Mouse (Mus musculus): Measurements from ENCODE around the gene Timm50. TPM values are rescaled to one million over a fixed set of nuclear protein-coding genes. Genes with fewer than 3 reads are reported as not detected.

The Timm50 gene
- polyA plus RNA-seq, 1 experiment from 2014 or later = 238 TPM

DNA sequence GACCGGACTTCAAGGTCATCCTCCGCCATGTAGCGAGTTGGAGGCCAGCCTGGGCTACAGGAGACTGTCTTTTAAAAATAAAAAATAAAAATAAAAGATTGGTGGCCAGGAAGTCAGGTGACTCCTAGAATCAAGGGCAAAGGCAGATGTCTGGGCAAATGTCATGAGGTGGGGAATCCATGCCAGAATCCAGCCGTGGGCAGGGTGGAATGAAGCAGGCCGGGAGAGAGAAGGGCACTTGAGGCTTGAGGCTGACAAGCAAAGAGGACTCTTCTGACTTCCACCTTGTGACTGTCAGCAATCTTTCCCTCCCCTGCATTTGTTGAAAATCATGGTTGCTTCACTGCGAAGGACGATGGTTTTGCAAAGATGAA, 33.6 kb downstream of the Timm50 start:
- no peaks in the 10 kb centered on the region for H3K27me3 ChIP-seq (ENCODE audit: poor library complexity, severe bottlenecking)
- DNase-seq (ENCODE audit: extremely low spot score, low spot score) = no peak
- peak overlapping the region; percentile 95 for H3K27ac ChIP-seq

DNA sequence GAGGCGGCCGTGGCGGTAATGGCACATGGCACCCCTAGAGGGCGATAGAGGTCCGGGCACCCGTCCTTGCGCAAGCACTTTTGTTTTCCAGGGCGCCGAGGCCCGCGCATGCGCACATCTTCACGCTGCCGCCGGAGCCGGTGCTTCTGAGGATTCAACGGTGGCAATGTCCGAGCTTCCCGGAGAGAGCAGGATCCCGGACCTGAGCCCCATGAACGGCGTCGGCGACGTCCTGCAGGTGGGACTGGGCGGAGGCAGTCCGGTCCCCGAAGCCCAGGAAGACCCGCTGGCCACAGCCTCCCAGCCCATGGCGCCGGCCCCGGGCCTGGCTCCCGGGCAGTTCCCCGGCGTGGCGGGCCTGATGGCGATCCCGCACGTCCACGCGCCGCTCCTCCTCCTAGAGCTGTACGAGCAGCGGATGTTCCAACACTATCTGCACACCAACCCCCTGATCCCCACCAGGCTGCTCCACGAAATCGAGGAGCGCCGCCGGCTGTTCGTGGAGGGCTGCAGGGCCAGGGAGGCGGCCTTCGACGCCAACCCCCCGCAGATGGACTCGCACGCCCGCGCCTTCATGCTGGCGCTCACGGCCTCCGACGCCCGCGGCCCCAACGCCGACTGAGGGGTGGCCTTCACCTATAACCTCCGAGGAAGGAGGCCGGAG, 34.1 kb downstream of the Timm50 start, which contains the start of gene Eid2b:
Gene Eid2b, plus strand, starts transcription at position 125 of the 664 bp plus-strand sequence.
- Histone ChIP-seq H3K9me3 (no peaks in the 10 kb centered on the region), H3K36me3 (replicated peaks) (peaks cover 14% of the 10 kb centered on the region), H3K4me3 (peak within 1 kb of the TSS; percentile 73), H3K27ac (peak within 1 kb of the TSS; percentile 95), H3K4me1 (peaks cover 11% of the 10 kb centered on the region), H3K27me3 (ENCODE audit: poor library complexity, severe bottlenecking) (no peaks in the 10 kb centered on the region)
- 4% methylated on average over 68 of the region's 68 CpGs for WGBS
- DNase-seq (ENCODE audit: extremely low spot score, low spot score) = peak; percentile 95

More for the DNA sequence above, 33.6 kb downstream of the Timm50 start:
- Histone ChIP-seq H3K4me1 (peaks cover 11% of the 10 kb centered on the region), H3K9me3 (no peaks in the 10 kb centered on the region), H3K4me3 (peak overlapping the region; percentile 73), H3K36me3 (replicated peaks) (peaks cover 9% of the 10 kb centered on the region)
- WGBS = 87% methylated on average over 7 of the region's 7 CpGs

GRCm38 (mm10) chr7:28277237-28277614, 34.6 kb downstream of the Timm50 start:
- Histone ChIP-seq H3K27ac (no peak overlapping the region), H3K4me3 (peak overlapping the region; percentile 73; the same call in 1 of the 2 replicates), H3K4me1 (peaks cover 11% of the 10 kb centered on the region), H3K27me3 (ENCODE audit: poor library complexity, severe bottlenecking) (no peaks in the 10 kb centered on the region), H3K36me3 (replicated peaks) (peaks cover 19% of the 10 kb centered on the region), H3K9me3 (no peaks in the 10 kb centered on the region)
- no peak for DNase-seq (ENCODE audit: extremely low spot score, low spot score)
- WGBS = 60% methylated on average over 8 of the region's 8 CpGs

GRCm38 (mm10) chr7:28271761-28272160, 40.1 kb downstream of the Timm50 start:
- DNase-seq (ENCODE audit: extremely low spot score, low spot score) = no peak
- H3K4me1 ChIP-seq = peaks cover 15% of the 10 kb centered on the region
- H3K36me3 ChIP-seq (replicated peaks) = peaks cover 51% of the 10 kb centered on the region
- H3K27me3 ChIP-seq (ENCODE audit: poor library complexity, severe bottlenecking) = no peaks in the 10 kb centered on the region
- no peak overlapping the region for H3K27ac ChIP-seq
- peaks cover 21% of the 10 kb centered on the region for H3K9me3 ChIP-seq
- H3K4me3 ChIP-seq = no peak overlapping the region
- 70% methylated on average over 3 of the region's 3 CpGs for WGBS

DNA sequence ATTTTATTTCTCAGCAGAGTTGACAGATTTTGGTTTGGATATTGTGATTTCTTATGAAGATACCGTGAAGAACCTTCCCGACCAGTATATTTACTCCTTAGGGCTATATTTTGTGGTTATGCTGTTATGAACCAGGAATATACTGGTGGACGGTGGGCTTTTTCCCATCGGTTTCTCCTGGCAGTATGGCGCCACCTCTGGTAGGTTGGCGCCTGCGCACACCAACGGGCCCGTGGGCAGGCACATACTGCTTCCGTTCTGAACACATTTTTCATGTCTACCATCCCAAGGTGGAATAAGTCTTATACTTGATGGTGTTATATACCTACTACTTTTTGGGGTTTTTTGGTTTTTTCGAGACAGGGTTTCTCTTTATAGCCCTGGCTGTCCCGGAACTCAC, 42.5 kb downstream of the Timm50 start:
- H3K9me3 ChIP-seq = peaks cover 21% of the 10 kb centered on the region
- no peaks in the 10 kb centered on the region for H3K27me3 ChIP-seq (ENCODE audit: poor library complexity, severe bottlenecking)
- peak overlapping the region; percentile 89; the same call in 1 of the 2 replicates for H3K4me3 ChIP-seq
- WGBS = 92% methylated on average over 12 of the region's 12 CpGs
- H3K27ac ChIP-seq = no peak overlapping the region
- H3K4me1 ChIP-seq = peaks cover 15% of the 10 kb centered on the region
- DNase-seq (ENCODE audit: extremely low spot score, low spot score) = no peak
- H3K36me3 ChIP-seq (replicated peaks) = peaks cover 49% of the 10 kb centered on the region

DNA sequence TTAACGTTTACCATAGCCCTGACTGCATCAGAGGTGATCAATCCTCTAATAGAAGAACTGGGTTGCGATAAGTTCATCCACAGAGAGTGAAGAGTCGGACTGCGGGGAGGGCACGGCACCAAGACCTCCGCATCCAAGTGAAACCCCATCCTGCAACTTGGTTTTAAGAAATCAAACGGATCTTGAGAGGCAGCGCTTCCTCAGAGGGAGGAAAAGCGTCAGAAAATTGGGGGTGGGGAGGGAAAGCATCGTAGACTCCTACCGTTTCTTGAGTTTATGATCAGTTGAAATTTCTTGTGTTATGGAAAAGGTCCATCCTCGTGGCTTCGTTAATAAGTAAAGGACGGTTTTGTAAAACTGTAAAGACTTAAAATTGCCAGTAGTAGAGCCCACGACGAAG, 43.3 kb downstream of the Timm50 start:
- DNase-seq (ENCODE audit: extremely low spot score, low spot score) = no peak
- H3K36me3 ChIP-seq (replicated peaks) = peaks cover 46% of the 10 kb centered on the region
- 34% methylated on average over 16 of the region's 16 CpGs for WGBS

GRCm38 (mm10) chr7:28268042-28268531, 43.8 kb downstream of the Timm50 start:
- WGBS = 2% methylated on average over 62 of the region's 62 CpGs
- Histone ChIP-seq H3K36me3 (replicated peaks) (peaks cover 41% of the 10 kb centered on the region), H3K4me1 (peaks cover 15% of the 10 kb centered on the region), H3K27me3 (ENCODE audit: poor library complexity, severe bottlenecking) (no peaks in the 10 kb centered on the region), H3K9me3 (peaks cover 21% of the 10 kb centered on the region), H3K4me3 (peak overlapping the region; percentile 89), H3K27ac (peak overlapping the region; percentile 96)
- DNase-seq (ENCODE audit: extremely low spot score, low spot score) = peak; percentile 70

More for the DNA sequence above, 43.3 kb downstream of the Timm50 start:
- no peaks in the 10 kb centered on the region for H3K27me3 ChIP-seq (ENCODE audit: poor library complexity, severe bottlenecking)
- peaks cover 21% of the 10 kb centered on the region for H3K9me3 ChIP-seq
- H3K4me1 ChIP-seq = peaks cover 15% of the 10 kb centered on the region
- H3K27ac ChIP-seq = peak overlapping the region; percentile 96
- H3K4me3 ChIP-seq = peak overlapping the region; percentile 89

DNA sequence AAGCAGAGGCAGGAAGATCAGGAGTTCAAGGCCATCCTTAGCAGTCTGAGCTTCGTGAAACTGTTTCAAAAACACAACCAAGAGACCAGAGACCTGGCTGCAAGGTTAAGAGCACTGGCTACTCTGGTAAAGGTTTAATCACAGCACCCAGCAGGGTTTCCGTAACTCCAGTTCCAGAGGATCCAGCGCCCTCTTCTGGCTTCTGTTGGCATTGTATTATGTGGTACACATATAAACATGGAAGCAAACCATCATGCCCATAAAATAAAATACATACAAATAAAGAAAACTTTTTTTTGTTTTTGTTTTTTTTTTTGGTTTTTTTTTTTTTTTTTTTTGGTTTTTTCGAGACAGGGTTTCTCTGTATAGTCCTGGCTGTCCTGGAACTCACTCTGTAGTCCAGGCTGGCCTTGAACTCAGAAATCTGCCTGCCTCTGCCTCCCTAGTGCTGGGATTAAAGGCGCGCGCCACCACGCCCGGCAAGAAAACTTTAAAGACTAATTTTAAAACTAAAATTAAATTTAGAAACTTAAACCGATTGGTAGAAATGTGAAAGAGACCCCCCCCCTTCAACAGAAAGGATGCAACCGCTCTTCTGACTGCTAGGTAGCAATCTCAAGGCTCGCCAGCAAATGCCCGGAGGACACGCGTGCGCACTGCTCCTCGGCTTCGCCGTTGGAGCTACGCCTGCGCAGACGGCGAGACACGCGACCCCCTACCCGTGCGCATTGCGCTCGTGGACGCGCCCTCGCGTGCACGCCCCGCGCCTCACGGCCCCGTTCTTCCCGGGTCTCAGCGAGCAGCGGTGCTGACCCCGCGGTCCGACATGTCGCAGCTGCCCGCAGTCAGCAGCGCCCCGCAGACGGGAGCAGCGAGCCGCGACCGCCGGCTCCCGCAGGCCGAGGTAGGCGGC, 44.5 kb downstream of the Timm50 start, which contains the start of gene Eid2:
Gene Eid2, plus strand, starts transcription at position 753 of the 913 bp plus-strand sequence.
- peak within 1 kb of the TSS; percentile 96 for H3K27ac ChIP-seq
- H3K4me1 ChIP-seq = peaks cover 15% of the 10 kb centered on the region
- peaks cover 34% of the 10 kb centered on the region for H3K36me3 ChIP-seq (replicated peaks)
- DNase-seq (ENCODE audit: extremely low spot score, low spot score) = peak; percentile 88
- WGBS = 6% methylated on average over 57 of the region's 57 CpGs
- no peaks in the 10 kb centered on the region for H3K27me3 ChIP-seq (ENCODE audit: poor library complexity, severe bottlenecking)
- H3K9me3 ChIP-seq = peaks cover 21% of the 10 kb centered on the region
- peak within 1 kb of the TSS; percentile 89 for H3K4me3 ChIP-seq

DNA sequence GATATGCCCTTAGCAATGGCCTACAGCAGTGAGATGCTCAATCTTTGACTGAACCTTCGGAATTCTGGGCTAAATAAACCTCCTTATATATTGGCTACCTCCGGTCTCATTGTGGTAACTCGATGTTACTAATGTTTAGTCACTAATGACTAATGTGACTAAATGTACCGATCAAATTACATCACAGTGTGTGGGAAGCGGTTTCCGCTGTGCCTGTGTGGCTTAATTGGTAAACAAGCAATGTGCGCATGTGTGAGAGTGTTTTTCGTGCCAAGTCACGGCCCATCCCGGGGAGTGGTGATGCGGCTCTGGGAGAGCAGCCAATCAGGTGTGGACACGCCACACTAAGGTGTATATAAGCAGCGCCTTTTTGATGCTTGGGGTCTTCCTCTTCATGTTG, 46.5 kb downstream of the Timm50 start:
- H3K27me3 ChIP-seq (ENCODE audit: poor library complexity, severe bottlenecking) = no peaks in the 10 kb centered on the region

DNA sequence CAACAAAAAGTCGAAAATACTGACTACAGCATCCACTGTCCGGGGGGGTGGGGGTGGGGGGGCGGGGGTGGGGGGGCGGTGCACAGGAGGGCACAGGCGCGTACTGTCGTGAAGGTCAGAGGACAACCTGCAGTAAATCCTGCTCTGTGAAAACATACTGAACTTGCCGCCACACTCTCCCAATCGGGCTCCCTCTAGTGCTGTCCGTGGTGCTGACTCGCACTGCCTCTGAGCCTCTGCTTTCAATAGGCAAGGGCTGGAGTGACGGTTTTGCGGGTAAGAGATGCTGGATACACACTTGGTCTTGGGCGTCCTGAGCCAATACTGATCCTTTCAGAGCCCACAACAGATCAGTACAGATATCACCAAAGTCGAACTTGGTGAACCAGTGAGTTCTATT, 48.1 kb downstream of the Timm50 start:
- 8% methylated on average over 15 of the region's 15 CpGs for WGBS

More for the DNA sequence above, 46.5 kb downstream of the Timm50 start:
- DNase-seq (ENCODE audit: extremely low spot score, low spot score) = no peak
- Histone ChIP-seq H3K4me3 (no peak overlapping the region), H3K4me1 (peaks cover 15% of the 10 kb centered on the region), H3K9me3 (peaks cover 10% of the 10 kb centered on the region), H3K36me3 (replicated peaks) (peaks cover 14% of the 10 kb centered on the region), H3K27ac (no peak overlapping the region)
- 94% methylated on average over 13 of the region's 13 CpGs for WGBS

DNA sequence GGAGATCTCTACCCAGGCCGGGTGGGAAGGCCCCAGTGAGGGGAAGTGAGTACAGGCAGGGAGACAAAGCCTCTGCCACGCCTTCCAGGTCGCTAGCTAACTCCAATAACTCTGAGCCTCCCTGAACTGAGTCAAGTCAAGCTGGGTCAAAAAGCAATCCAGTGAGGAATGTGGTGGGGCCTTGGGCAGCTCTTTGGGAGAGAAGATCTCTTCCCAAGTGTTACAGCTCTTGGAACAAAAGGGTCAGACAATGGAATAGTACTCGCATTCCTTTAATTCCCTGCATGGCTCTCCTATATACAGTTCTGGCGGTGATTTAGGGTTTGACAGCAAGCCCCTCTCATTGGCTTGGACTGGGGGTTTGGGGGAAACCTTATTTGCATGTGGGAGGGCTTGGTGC, 49.0 kb downstream of the Timm50 start:
- H3K36me3 ChIP-seq (replicated peaks) = no peaks in the 10 kb centered on the region
- 48% methylated on average over 5 of the region's 5 CpGs for WGBS
- no peaks in the 10 kb centered on the region for H3K9me3 ChIP-seq
- peaks cover 4% of the 10 kb centered on the region; the same call in 1 of the 2 replicates for H3K4me1 ChIP-seq
- H3K27ac ChIP-seq = no peak overlapping the region
- no peak for DNase-seq (ENCODE audit: extremely low spot score, low spot score)
- H3K27me3 ChIP-seq (ENCODE audit: poor library complexity, severe bottlenecking) = no peaks in the 10 kb centered on the region
- no peak overlapping the region for H3K4me3 ChIP-seq

More for the DNA sequence above, 48.1 kb downstream of the Timm50 start:
- Histone ChIP-seq H3K27ac (no peak overlapping the region), H3K9me3 (no peaks in the 10 kb centered on the region), H3K27me3 (ENCODE audit: poor library complexity, severe bottlenecking) (no peaks in the 10 kb centered on the region), H3K4me1 (peaks cover 13% of the 10 kb centered on the region), H3K4me3 (no peak overlapping the region), H3K36me3 (replicated peaks) (no peaks in the 10 kb centered on the region)
- DNase-seq (ENCODE audit: extremely low spot score, low spot score) = peak; percentile 74
